Mouse (Mus musculus): ENCODE measurements at regions not wholly inside any gene's neighbourhood (a gene's known extent, or its start where the extent isn't known, plus 50 kb on each side); places are given as distances from the start of the nearest gene placed in this dataset.

- DNase-seq (ENCODE audit: low read depth, low spot score): no peak
Measured at GRCm38 (mm10) chrX:16421159-16421558, 101.5 kb upstream of the Cypt1 start.

DNA sequence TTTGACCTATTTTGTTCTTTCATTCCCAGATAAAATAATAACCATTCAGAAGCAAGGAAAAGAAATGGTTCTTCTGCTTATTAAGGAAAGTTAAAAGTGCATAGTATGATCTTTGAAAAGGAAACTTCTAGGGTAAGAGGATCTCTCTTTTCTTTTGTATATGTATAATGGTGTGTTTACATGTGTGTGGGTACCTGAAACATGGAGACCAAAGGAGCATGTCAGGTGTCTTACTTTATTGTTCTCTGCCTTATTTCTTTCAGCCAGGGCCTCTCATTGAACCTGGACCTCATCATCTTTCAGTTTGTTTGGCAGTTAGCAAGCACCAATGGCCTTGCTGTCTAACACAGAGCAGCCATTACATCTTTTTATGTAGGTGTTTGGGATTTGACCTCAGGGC is 101.0 kb upstream of the Cypt1 start:
- no peak for DNase-seq (ENCODE audit: low read depth, low spot score)

DNA sequence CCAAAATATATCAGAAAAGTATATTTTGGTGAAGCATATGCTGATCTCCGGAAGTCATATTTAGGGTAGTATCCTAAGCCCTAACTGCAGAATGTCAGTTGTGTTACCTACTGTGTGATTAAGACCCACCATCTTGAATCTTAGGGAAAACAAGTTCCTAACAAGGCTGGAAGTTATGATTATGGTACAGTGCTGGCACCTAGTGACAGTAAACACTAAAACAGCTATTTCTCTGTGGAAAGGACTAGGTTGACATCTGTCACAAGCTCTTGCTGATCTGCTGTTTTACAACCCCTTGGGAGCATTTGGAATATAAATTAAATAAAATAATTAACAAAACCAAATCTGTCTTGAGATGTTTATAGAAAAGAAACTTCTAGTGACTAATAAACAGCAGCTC is 84.6 kb upstream of the Cypt1 start:
- DNase-seq (ENCODE audit: low read depth, low spot score): no peak

DNA sequence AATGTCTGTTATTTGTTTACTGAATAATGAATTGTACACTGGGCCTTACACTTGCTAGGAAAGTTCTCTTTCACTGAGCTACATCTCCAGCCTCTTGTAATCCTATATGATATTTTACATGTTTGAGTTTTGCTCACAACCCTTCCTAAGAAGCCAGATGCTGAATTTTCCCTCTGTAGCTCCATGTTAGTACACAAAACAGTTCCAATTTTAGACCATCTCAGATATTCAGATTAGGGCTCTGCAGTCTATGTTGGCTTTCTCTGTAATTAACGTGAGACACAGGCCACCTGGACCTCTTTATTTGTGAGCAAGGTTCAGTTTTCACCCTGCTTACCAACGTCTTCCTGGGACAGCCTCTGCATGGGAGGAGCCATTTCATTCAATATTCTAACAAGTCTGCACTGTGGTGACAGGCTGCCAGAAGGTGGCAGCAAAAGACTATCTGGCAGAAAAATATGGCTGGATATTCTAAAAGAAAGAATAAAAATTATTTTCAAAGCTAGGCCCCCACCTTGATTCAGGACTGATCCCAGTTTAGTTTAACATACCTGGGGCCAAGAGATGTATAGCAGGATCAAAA is 72.1 kb upstream of the Cypt1 start:
- peak; percentile 3 for DNase-seq (ENCODE audit: low read depth, low spot score)

Data from CD4-positive, CD25-positive, alpha-beta regulatory T cell, adult 2 months (primary cell).